Comparison of ENCODE assay signal across 19 mouse cellular contexts in the genomic region with DNA sequence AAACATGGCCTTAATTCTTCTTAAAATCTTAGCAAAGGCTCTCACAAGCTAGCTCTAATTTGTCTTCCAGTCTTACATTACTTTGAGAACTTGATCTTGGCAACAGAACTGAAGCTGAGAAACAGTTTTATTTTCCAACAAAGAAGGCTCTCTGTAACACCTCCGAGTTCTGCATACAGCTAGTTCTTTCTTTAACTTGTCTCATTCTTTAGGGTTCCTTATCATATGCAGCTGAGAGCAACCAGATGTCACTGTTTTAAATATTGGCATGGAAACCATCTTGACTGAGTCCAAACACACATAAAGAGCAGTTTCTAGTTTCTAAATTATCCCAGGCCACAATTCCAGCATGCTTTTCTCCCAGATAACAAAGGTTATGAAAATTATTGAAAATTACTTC.
DNase-seq lines count a peak whose midpoint lies in the region; ATAC-seq and TF ChIP-seq lines count a peak whose summit lies in the region.
"Had no signal": no experiment of that assay in that cellular context is flagged by ENCODE, and none has a peak within 500 bp of the region (broad histone marks: within the 10 kb centered on the region; RNA-seq: fewer than 3 reads in every experiment).

No protein-coding gene starts in this region.

- H3K9ac ChIP-seq in embryonic facial prominence, embryonic 11.5 days (replicated peaks; ENCODE audit: low read length), result no peak overlapping the region
- H3K9ac ChIP-seq in heart, embryonic 13.5 days, result no peak overlapping the region
- no peak overlapping the region for H3K9ac ChIP-seq in MEL (ENCODE audit: control insufficient read depth, low read depth, low read length, poor library complexity, severe bottlenecking)
- H3K9ac ChIP-seq: embryonic facial prominence, embryonic 15.5 days; hindbrain, embryonic 12.5 days; midbrain, embryonic 12.5 days had no signal

- H3K79me2 ChIP-seq in MEL (ENCODE audit: control insufficient read depth, insufficient read depth, low read length, poor library complexity), result no peaks in the 10 kb centered on the region

- H3K4me1 ChIP-seq in embryonic facial prominence, embryonic 11.5 days (ENCODE audit: control insufficient read depth, insufficient read depth, low read length), result no peaks in the 10 kb centered on the region
- no peaks in the 10 kb centered on the region for H3K4me1 ChIP-seq in embryonic facial prominence, embryonic 10.5 days
- peaks cover 10% of the 10 kb centered on the region for H3K4me1 ChIP-seq in heart, embryonic 13.5 days
- H3K4me1 ChIP-seq in MEL (ENCODE audit: control insufficient read depth in 1 of 2, insufficient read depth in 2 of 2, low read length in 2 of 2), result peaks cover 0 to 3% of the 10 kb centered on the region in 2 experiments; a peak in 1 of 4 replicates
- H3K4me1 ChIP-seq: embryonic facial prominence, embryonic 15.5 days; hindbrain, embryonic 12.5 days; midbrain, embryonic 12.5 days had no signal

- 63% methylated on average over 1 of the region's 1 CpGs for WGBS in embryonic facial prominence, embryonic 11.5 days
- 79% methylated on average over 1 of the region's 1 CpGs for WGBS in embryonic facial prominence, embryonic 10.5 days
- WGBS in heart, embryonic 13.5 days, result 29% methylated on average over 1 of the region's 1 CpGs

- intact Hi-C loops in left cerebral cortex, postnatal 25 days (cut with DNase I), result loop anchor here (1.0 kb wide), 2 partner anchors 12 to 76 kb away; no protein-coding TSS in a partner anchor
- intact Hi-C loops in left cerebral cortex, postnatal 4 days (cut with DNase I), result no loop called here

- H3K27ac ChIP-seq in embryonic facial prominence, embryonic 11.5 days (replicated peaks; ENCODE audit: low read depth, low read length), result no peak overlapping the region
- no peak overlapping the region for H3K27ac ChIP-seq in embryonic facial prominence, embryonic 10.5 days (replicated peaks)
- peak overlapping the region; percentile 48; the same call in 1 of the 2 replicates for H3K27ac ChIP-seq in heart, embryonic 13.5 days (replicated peaks)
- no peak overlapping the region for H3K27ac ChIP-seq in MEL (ENCODE audit: control insufficient read depth, low read depth, low read length)
- H3K27ac ChIP-seq: embryonic facial prominence, embryonic 15.5 days; hindbrain, embryonic 12.5 days; midbrain, embryonic 12.5 days had no signal

- TF ChIP-seq EP300 in MEL (IDR thresholded peaks at IDR 0.05; ENCODE audit: low read depth in 1 of 2, low read length in 2 of 2), result no peak

- DNase-seq in embryonic facial prominence, embryonic 11.5 days (ENCODE audit: low spot score), result peak; percentile 9
- no peak for DNase-seq in embryonic facial prominence, embryonic 10.5 days (ENCODE audit: low spot score)
- DNase-seq in heart, adult 18-20 months, result no peak
- peak; percentile 32 to 91 for DNase-seq in left cerebral cortex, postnatal 25 days (ENCODE audit: low spot score in 2 of 2)
- DNase-seq in left cerebral cortex, postnatal 4 days, result no peak
- DNase-seq in MEL (ENCODE audit: low read depth, low spot score), result peak; percentile 34
- no peak for DNase-seq in cerebellum, postnatal 25 days
- DNase-seq: adrenal gland, adult 8-10 months; cerebellum, adult 9-11 months; kidney, adult 8-10 months; kidney, postnatal 25 days; liver; retina, postnatal 1 day; thymus, postnatal 36 days had no signal

- no peak for TF ChIP-seq RAD21 in MEL (IDR thresholded peaks at IDR 0.05; ENCODE audit: low read depth, low read length)

- TF ChIP-seq CTCF in MEL (IDR thresholded peaks at IDR 0.05 in 2 of 3, conservative IDR thresholded peaks at IDR 0.05 in 1 of 3; ENCODE audit: control insufficient read depth in 1 of 3, insufficient read depth in 1 of 3, low read depth in 2 of 3, low read length in 3 of 3, poor library complexity in 1 of 3, severe bottlenecking in 1 of 3), result no peak

- TF ChIP-seq POLR2A in MEL (IDR thresholded peaks at IDR 0.05; ENCODE audit: control insufficient read depth in 1 of 2, insufficient read depth in 1 of 2, low read depth in 1 of 2, low read length in 2 of 2, poor library complexity in 1 of 2), result no peak

- H3K4me2 ChIP-seq in embryonic facial prominence, embryonic 11.5 days (ENCODE audit: low read depth, low read length), result no peak overlapping the region
- no peak overlapping the region for H3K4me2 ChIP-seq in heart, embryonic 13.5 days
- H3K4me2 ChIP-seq: embryonic facial prominence, embryonic 15.5 days; hindbrain, embryonic 12.5 days; midbrain, embryonic 12.5 days had no signal

- no peaks in the 10 kb centered on the region for H3K27me3 ChIP-seq in embryonic facial prominence, embryonic 11.5 days (ENCODE audit: control insufficient read depth, insufficient read depth, low read length)
- no peaks in the 10 kb centered on the region for H3K27me3 ChIP-seq in embryonic facial prominence, embryonic 10.5 days (replicated peaks; ENCODE audit: low read depth, poor library complexity, severe bottlenecking)
- no peaks in the 10 kb centered on the region for H3K27me3 ChIP-seq in heart, embryonic 13.5 days (replicated peaks)
- H3K27me3 ChIP-seq in MEL (ENCODE audit: control insufficient read depth in 1 of 2, insufficient read depth in 2 of 2, low read length in 2 of 2), result no peaks in the 10 kb centered on the region
- H3K27me3 ChIP-seq: embryonic facial prominence, embryonic 15.5 days; hindbrain, embryonic 12.5 days; midbrain, embryonic 12.5 days had no signal

- H3K4me3 ChIP-seq in embryonic facial prominence, embryonic 11.5 days (ENCODE audit: low read depth, low read length), result no peak overlapping the region
- H3K4me3 ChIP-seq in embryonic facial prominence, embryonic 10.5 days, result no peak overlapping the region
- H3K4me3 ChIP-seq in heart, embryonic 13.5 days, result no peak overlapping the region
- H3K4me3 ChIP-seq in MEL (ENCODE audit: control insufficient read depth in 1 of 2, insufficient read depth in 1 of 2, low read depth in 2 of 2, low read length in 2 of 2), result no peak overlapping the region
- H3K4me3 ChIP-seq: embryonic facial prominence, embryonic 15.5 days; hindbrain, embryonic 12.5 days; midbrain, embryonic 12.5 days had no signal

- H3K36me3 ChIP-seq in embryonic facial prominence, embryonic 11.5 days (replicated peaks; ENCODE audit: control insufficient read depth, insufficient read depth, low read depth, low read length), result no peaks in the 10 kb centered on the region
- no peaks in the 10 kb centered on the region for H3K36me3 ChIP-seq in embryonic facial prominence, embryonic 10.5 days (replicated peaks)
- H3K36me3 ChIP-seq in heart, embryonic 13.5 days, result no peaks in the 10 kb centered on the region
- no peaks in the 10 kb centered on the region for H3K36me3 ChIP-seq in MEL (ENCODE audit: control insufficient read depth in 1 of 2, insufficient read depth in 2 of 2, low read length in 2 of 2)
- H3K36me3 ChIP-seq: embryonic facial prominence, embryonic 15.5 days; hindbrain, embryonic 12.5 days; midbrain, embryonic 12.5 days had no signal

- no peak for ATAC-seq in embryonic facial prominence, embryonic 11.5 days (replicated peaks; ENCODE audit: insufficient number of reproducible peaks, low FRiP score, low TSS enrichment, low read depth)
- ATAC-seq in heart, embryonic 13.5 days (ENCODE audit: extremely low read depth, insufficient number of reproducible peaks, low FRiP score, low TSS enrichment), result no peak
- ATAC-seq: Patski had no signal

- H3K9me3 ChIP-seq in embryonic facial prominence, embryonic 11.5 days (replicated peaks; ENCODE audit: control insufficient read depth, low read length), result no peaks in the 10 kb centered on the region
- H3K9me3 ChIP-seq in embryonic facial prominence, embryonic 10.5 days, result no peaks in the 10 kb centered on the region
- no peaks in the 10 kb centered on the region for H3K9me3 ChIP-seq in heart, embryonic 13.5 days
- no peaks in the 10 kb centered on the region for H3K9me3 ChIP-seq in MEL (replicated peaks; ENCODE audit: insufficient read depth, low read length)
- H3K9me3 ChIP-seq: embryonic facial prominence, embryonic 15.5 days; hindbrain, embryonic 12.5 days; midbrain, embryonic 12.5 days had no signal

TF ChIP-seq in MEL, 35 proteins besides CTCF, POLR2A, EP300 and RAD21:
- TF ChIP-seq MAX (IDR thresholded peaks at IDR 0.05; ENCODE audit: low read length) (no peak), ETS1 (IDR thresholded peaks at IDR 0.05; ENCODE audit: low read depth, low read length) (0 out of 2 replicates have a peak, but pooled peaks have one; percentile 35)

Comparison
In these comparisons a context has a peak if more than half of its experiments do, and no peak if none do; other contexts are left out.
1. DNase-seq: peak in embryonic facial prominence, embryonic 11.5 days (single experiment), left cerebral cortex, postnatal 25 days (2 of 2) and MEL (single experiment); none in embryonic facial prominence, embryonic 10.5 days (single experiment), heart, adult 18-20 months (0 of 2), left cerebral cortex, postnatal 4 days (single experiment) and cerebellum, postnatal 25 days (0 of 2).